Mouse (Mus musculus) testis, adult 2 months (tissue): ENCODE results near the gene Ttc6.

ENCODE experiments used
- CTCF ChIP-seq: fragments of 200-500 bp; IDR thresholded peaks from 2 replicates; pipeline ENCODE4 v1.5.1; 2012; ENCODE audit warnings: low read depth, mild to moderate bottlenecking, inconsistent platforms, low read length, moderate library complexity; ENCODE audit not compliant: control insufficient read depth, insufficient read depth, insufficient replicate concordance
- POLR2A ChIP-seq: fragments of 200-500 bp; IDR thresholded peaks from 2 replicates; pipeline ENCODE4 v1.6.1; 2012; ENCODE audit warnings: low read depth, mild to moderate bottlenecking, inconsistent platforms, low read length, moderate library complexity; ENCODE audit not compliant: control insufficient read depth

- TF ChIP-seq POLR2A (no peak), CTCF (no peak)
Measured at GRCm38 (mm10) chr12:57541931-57542745, 21.8 kb upstream of the Ttc6 start.
